Mouse (Mus musculus) CH12.LX (cell line): ENCODE results near the gene Slc12a6. TPM values are rescaled to one million over a fixed set of nuclear protein-coding genes. Genes with fewer than 3 reads are reported as not detected.

ENCODE experiments used
- DNase-seq: peaks from one replicate; pipeline ENCODE4 v3.0.0-alpha.2; 2013; ENCODE audit errors: extremely low read depth
- H3K27ac ChIP-seq: 2 replicates; pipeline ENCODE4 v1.5.1; 2012; ENCODE audit warnings: low read depth, mild to moderate bottlenecking, control low read depth, moderate library complexity; ENCODE audit not compliant: insufficient read depth
- H3K27me3 ChIP-seq: replicated peaks from 2 replicates; pipeline ENCODE3; 2012; ENCODE audit warnings: inconsistent platforms
- H3K36me3 ChIP-seq, 2 experiments: replicated peaks in 1 of 2; 2 replicates each; pipeline versions ENCODE3 to v1.6.1; 2012; ENCODE audit warnings: inconsistent platforms in 1 of 2, low read length in 1 of 2, mild to moderate bottlenecking in 1 of 2, mixed read lengths in 1 of 2, moderate library complexity in 1 of 2; ENCODE audit not compliant: control insufficient read depth in 1 of 2, insufficient read depth in 1 of 2
- H3K4me1 ChIP-seq, 2 experiments: 2 replicates each; pipeline ENCODE4 v1.6.1; 2012; ENCODE audit warnings: inconsistent platforms in 1 of 2, moderate library complexity in 1 of 2; ENCODE audit not compliant: insufficient read depth in 2 of 2, control insufficient read depth in 1 of 2
- H3K4me2 ChIP-seq: 2 replicates; pipeline ENCODE4 v1.6.1; 2012; ENCODE audit warnings: low read depth, mild to moderate bottlenecking, control low read depth; ENCODE audit not compliant: poor library complexity, insufficient read depth, severe bottlenecking
- H3K4me3 ChIP-seq, 3 experiments: fragments of 150-350 bp in 1 of 3; sonication (generic) in 1 of 3; replicated peaks in 1 of 3; 2 replicates each; pipeline versions ENCODE3 to v1.5.1; 2011 to 2012; ENCODE audit warnings: low read depth in 2 of 3, low read length in 2 of 3, mild to moderate bottlenecking in 2 of 3, moderate library complexity in 2 of 3, control low read depth in 1 of 3, improper control_type of control experiment in 1 of 3, inconsistent platforms in 1 of 3, mixed read lengths in 1 of 3; ENCODE audit not compliant: poor library complexity in 1 of 3
- H3K79me2 ChIP-seq: replicated peaks from 2 replicates; pipeline ENCODE4 v1.6.1; 2012; ENCODE audit warnings: mild to moderate bottlenecking, moderate library complexity; ENCODE audit not compliant: control insufficient read depth, poor library complexity, insufficient read depth, severe bottlenecking; ENCODE audit errors: extremely low read depth
- H3K9ac ChIP-seq: 2 replicates; pipeline ENCODE4 v1.6.1; 2012; ENCODE audit warnings: low read depth, mild to moderate bottlenecking, control low read depth, moderate library complexity; ENCODE audit not compliant: insufficient read depth
- H3K9me3 ChIP-seq: replicated peaks from 2 replicates; pipeline ENCODE3; 2012; ENCODE audit warnings: low read length, inconsistent platforms, mixed read lengths
- BHLHE40 ChIP-seq: IDR thresholded peaks from 2 replicates; pipeline ENCODE4 v1.6.1; 2011; ENCODE audit warnings: mild to moderate bottlenecking, low read depth, low read length, improper control_type of control experiment
- CTCF ChIP-seq, 2 experiments: IDR thresholded peaks in 1 of 2; conservative IDR thresholded peaks in 1 of 2; 2 replicates each; pipeline ENCODE4 v1.5.1; 2011 to 2012; ENCODE audit warnings: low read depth in 2 of 2, low read length in 2 of 2, improper control_type of control experiment in 1 of 2, inconsistent platforms in 1 of 2, mild to moderate bottlenecking in 1 of 2, moderate library complexity in 1 of 2
- E2F4 ChIP-seq: IDR thresholded peaks from 2 replicates; pipeline ENCODE4 v1.6.1; 2011; ENCODE audit warnings: low read depth, low read length, improper control_type of control experiment; ENCODE audit not compliant: insufficient replicate concordance
- GABPA ChIP-seq: IDR thresholded peaks from 2 replicates; pipeline ENCODE4 v1.6.1; 2012; ENCODE audit warnings: low read depth, low read length, improper control_type of control experiment, inconsistent platforms; ENCODE audit not compliant: insufficient replicate concordance
- HCFC1 ChIP-seq: IDR thresholded peaks from 2 replicates; pipeline ENCODE4 v1.6.1; 2012; ENCODE audit warnings: low read depth, mild to moderate bottlenecking, inconsistent platforms, low read length, improper control_type of control experiment
- JUN ChIP-seq: IDR thresholded peaks from 2 replicates; pipeline ENCODE4 v1.6.1; 2011; ENCODE audit warnings: low read depth, mild to moderate bottlenecking, low read length, improper control_type of control experiment, moderate library complexity; ENCODE audit not compliant: insufficient read depth
- JUND ChIP-seq: conservative IDR thresholded peaks from 2 replicates; pipeline ENCODE4 v1.6.1; 2011; ENCODE audit warnings: low read depth, low read length, improper control_type of control experiment
- KAT2A ChIP-seq: IDR thresholded peaks from 2 replicates; pipeline ENCODE4 v1.6.1; 2012; ENCODE audit warnings: low read length, improper control_type of control experiment, inconsistent platforms; ENCODE audit not compliant: insufficient replicate concordance
- MAZ ChIP-seq: IDR thresholded peaks from 2 replicates; pipeline ENCODE4 v1.6.1; 2012; ENCODE audit warnings: low read depth, mild to moderate bottlenecking, inconsistent platforms, low read length, improper control_type of control experiment, moderate library complexity
- MXI1 ChIP-seq: IDR thresholded peaks from 2 replicates; pipeline ENCODE4 v1.6.1; 2011; ENCODE audit warnings: mild to moderate bottlenecking, low read depth, low read length, improper control_type of control experiment
- POLR2A ChIP-seq: IDR thresholded peaks from 2 replicates; pipeline ENCODE4 v1.6.1; 2011; ENCODE audit warnings: low read depth, mild to moderate bottlenecking, improper control_type of control experiment, low read length
- POLR2AphosphoS2 ChIP-seq: IDR thresholded peaks from 2 replicates; pipeline ENCODE4 v1.6.1; 2011; ENCODE audit warnings: low read depth, low read length, improper control_type of control experiment
- RAD21 ChIP-seq: IDR thresholded peaks from 2 replicates; pipeline ENCODE4 v1.6.1; 2011; ENCODE audit warnings: low read depth, mild to moderate bottlenecking, low read length, improper control_type of control experiment, moderate library complexity
- SMC3 ChIP-seq: IDR thresholded peaks from 2 replicates; pipeline ENCODE4 v1.6.1; 2011; ENCODE audit warnings: low read depth, low read length, improper control_type of control experiment
- TBP ChIP-seq: conservative IDR thresholded peaks from 2 replicates; pipeline ENCODE4 v1.6.1; 2011; ENCODE audit warnings: low read depth, low read length, improper control_type of control experiment
- TCF12 ChIP-seq: IDR thresholded peaks from 2 replicates; pipeline ENCODE4 v1.6.1; 2014; ENCODE audit warnings: low read depth, mild to moderate bottlenecking, inconsistent platforms, low read length, improper control_type of control experiment
- UBTF ChIP-seq: IDR thresholded peaks from 2 replicates; pipeline ENCODE4 v1.6.1; 2012; ENCODE audit warnings: low read depth, mild to moderate bottlenecking, inconsistent platforms, low read length, improper control_type of control experiment, moderate library complexity
- ZC3H11A ChIP-seq: IDR thresholded peaks from 2 replicates; pipeline ENCODE4 v1.6.1; 2012; ENCODE audit warnings: low read depth, mild to moderate bottlenecking, inconsistent platforms, low read length, improper control_type of control experiment
- ZKSCAN1 ChIP-seq: IDR thresholded peaks from 2 replicates; pipeline ENCODE4 v1.6.1; 2012; ENCODE audit warnings: low read depth, inconsistent platforms, low read length, improper control_type of control experiment, borderline replicate concordance
- ZNF384 ChIP-seq: IDR thresholded peaks from 2 replicates; pipeline ENCODE4 v1.6.1; 2012; ENCODE audit warnings: low read depth, low read length, improper control_type of control experiment, inconsistent platforms
- dilution Hi-C: fragments of 300-500 bp; cut with MboI; formaldehyde crosslinking; loops from 2 replicates; pipeline ENCODE4 v1.14.3; 2020; ENCODE audit warnings: low sequenced_read_pairs; ENCODE audit not compliant: extremely low pct_unique_long_range_greater_than_20kb, extremely low pct_ligation_motif_present
- in situ Hi-C: fragments of 300-500 bp; cut with MboI; formaldehyde crosslinking; loops from 3 replicates; pipeline ENCODE4 v1.14.3; 2019; ENCODE audit warnings: low sequenced_read_pairs, low pct_ligation_motif_present, low pct_unique_long_range_greater_than_20kb, mixed read lengths
- polyA plus RNA-seq: library from polyadenylated mRNA; unstranded; fragments of >175 nt; gene quantifications from 2 replicates; pipeline ENCODE4 v1.2.1, GENCODE M21; 2012; ENCODE audit warnings: low read depth; ENCODE audit not compliant: insufficient read length
- total RNA-seq, 2 experiments: library from RNA; depleted of rRNA; stranded (reverse); fragments of 300-350 nt in 1 of 2; fragments of >200 nt in 1 of 2; gene quantifications; 2 replicates each; pipeline ENCODE4 v1.2.3; 2012 to 2014

Gene Slc12a6
- total and polyA plus RNA-seq, 3 experiments: 7.8 to 14.8 (median 10.5) TPM

DNA sequence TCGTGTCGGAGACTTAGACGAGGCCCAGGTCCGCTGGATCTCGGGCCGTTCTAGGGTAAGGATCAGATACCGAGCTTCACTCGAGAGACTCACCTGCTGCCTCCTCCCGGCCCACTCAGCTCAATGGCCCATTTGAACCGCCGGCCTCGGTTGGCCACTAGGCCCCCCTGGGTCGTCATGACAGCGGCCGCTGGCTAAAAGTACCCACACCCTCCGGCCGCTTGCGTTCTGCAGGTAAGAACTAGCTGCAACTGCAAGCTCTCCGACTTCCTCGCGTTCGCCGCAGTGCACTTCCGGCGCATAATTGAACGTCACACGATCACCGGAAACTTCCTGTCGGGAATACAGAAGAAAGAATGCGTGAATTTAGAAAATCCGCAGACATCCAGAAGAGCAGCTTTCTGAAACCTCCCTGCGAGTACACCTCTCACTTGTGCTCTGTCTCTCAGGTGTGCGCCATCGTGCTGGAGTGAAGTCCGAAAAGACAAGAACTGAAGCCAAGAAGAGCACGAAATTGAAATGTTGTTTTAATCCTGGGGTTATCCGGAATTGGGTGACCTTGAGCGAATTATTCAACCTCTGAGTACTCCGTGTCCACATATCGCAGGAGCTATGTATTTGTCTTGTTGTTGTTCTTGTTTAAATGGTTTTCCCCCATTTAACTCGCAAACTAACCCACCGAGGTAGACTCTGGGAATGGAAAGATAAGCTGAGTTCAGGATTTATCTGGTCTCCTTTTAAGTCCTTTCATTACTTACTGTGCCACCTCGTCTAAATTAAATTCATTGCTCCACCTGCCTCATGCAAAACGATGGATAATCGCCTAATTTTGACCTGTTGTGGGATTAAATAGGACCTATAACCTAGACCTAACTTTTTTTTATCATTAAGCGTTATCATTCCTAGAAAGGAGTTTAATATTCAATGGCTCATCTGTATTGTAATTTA is 102.4 kb downstream of the Slc12a6 start, which contains the start of gene Emc4 (continued):
- TF ChIP-seq POLR2A: peak; percentile 93

DNA sequence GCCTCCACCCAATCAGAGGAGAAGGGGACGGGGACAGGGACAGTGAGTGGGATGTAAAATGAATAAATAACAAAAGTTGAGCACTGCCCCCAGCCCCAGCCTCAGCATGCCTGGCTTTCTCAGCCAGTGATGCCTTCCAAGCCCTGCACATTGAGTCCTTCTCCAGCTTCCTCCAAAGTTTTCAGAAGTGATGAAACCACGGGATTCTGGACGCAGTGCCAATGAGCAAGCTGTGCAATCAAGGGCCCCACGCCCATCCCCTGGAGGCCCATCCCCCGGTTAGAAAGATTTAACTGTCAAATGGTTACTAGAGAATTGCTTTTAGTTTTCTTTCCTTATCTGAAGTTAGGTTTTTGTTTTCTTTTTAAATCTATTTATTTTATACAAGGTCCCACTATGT is 104.3 kb downstream of the Slc12a6 start:
- H3K9ac ChIP-seq: no peak overlapping the region
- H3K36me3 ChIP-seq: peaks cover 0 to 15% of the 10 kb centered on the region in 2 experiments
- in situ Hi-C loops (loop anchor here (10.0 kb wide), 2 partner anchors 85 to 105 kb away; partner anchors contain the start of genes Emc7, Gm21985, Nop10 and Slc12a6), dilution Hi-C loops (no loop called here)
- H3K79me2 ChIP-seq: peaks cover 17% of the 10 kb centered on the region
- no peak for DNase-seq
- no peak for TF ChIP-seq SMC3
- no peak for TF ChIP-seq ZNF384
- no peak for TF ChIP-seq ZKSCAN1
- no peak for TF ChIP-seq BHLHE40
- no peak for TF ChIP-seq HCFC1
- no peak for TF ChIP-seq JUN
- no peak for TF ChIP-seq POLR2A
- no peak for TF ChIP-seq E2F4
- TF ChIP-seq UBTF: no peak
- TF ChIP-seq MXI1: no peak
- no peak for TF ChIP-seq CTCF (conservative IDR thresholded peaks at IDR 0.05 in 1 of 2, IDR thresholded peaks at IDR 0.05 in 1 of 2; ENCODE audit: low read depth in 2 of 2, low read length in 2 of 2)
- no peak for TF ChIP-seq POLR2AphosphoS2
- TF ChIP-seq TCF12: no peak
- H3K9me3 ChIP-seq: no peaks in the 10 kb centered on the region
- peaks cover 2% of the 10 kb centered on the region for H3K27me3 ChIP-seq
- no peak overlapping the region for H3K4me2 ChIP-seq
- no peak overlapping the region for H3K4me3 ChIP-seq
- peaks cover 0 to 20% of the 10 kb centered on the region in 2 experiments; a peak in 2 of 4 replicates for H3K4me1 ChIP-seq
- H3K27ac ChIP-seq: no peak overlapping the region

DNA sequence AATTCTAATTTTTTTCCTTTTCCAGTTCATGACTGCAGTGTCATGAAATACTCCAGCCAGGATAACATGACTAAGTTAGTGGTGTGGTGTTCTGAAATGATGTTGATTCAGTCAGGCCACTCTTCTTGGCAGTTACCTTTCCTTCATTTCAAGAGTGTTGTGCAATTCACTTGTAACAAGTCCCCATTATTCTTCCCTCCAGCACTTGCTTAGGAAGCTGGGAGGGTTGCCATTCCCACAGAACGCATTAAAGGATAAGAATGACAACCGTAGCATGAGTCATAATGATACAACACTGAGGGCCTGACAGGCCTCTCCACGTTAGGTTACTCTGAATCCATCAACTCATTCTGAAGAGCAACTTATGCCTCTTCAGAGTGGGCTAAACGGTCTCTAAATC is 107.5 kb downstream of the Slc12a6 start:
- dilution Hi-C loops (no loop called here), in situ Hi-C loops (loop anchor here (10.0 kb wide), 1 partner anchor 82 kb away; the partner anchor contains the start of gene Emc7)
- no peak for DNase-seq
- Histone ChIP-seq H3K4me1 (peaks cover 0 to 15% of the 10 kb centered on the region in 2 experiments; a peak in 2 of 4 replicates), H3K27ac (no peak overlapping the region), H3K4me3 (no peak overlapping the region), H3K9me3 (no peaks in the 10 kb centered on the region), H3K9ac (no peak overlapping the region), H3K79me2 (no peaks in the 10 kb centered on the region), H3K36me3 (peaks cover 0 to 6% of the 10 kb centered on the region in 2 experiments), H3K27me3 (peaks cover 4% of the 10 kb centered on the region), H3K4me2 (no peak overlapping the region)
- TF ChIP-seq JUN (no peak), MAZ (no peak), ZC3H11A (no peak), KAT2A (no peak), POLR2A (no peak), GABPA (no peak), RAD21 (no peak), TBP (no peak), BHLHE40 (no peak), JUND (no peak), SMC3 (no peak), CTCF (conservative IDR thresholded peaks at IDR 0.05 in 1 of 2, IDR thresholded peaks at IDR 0.05 in 1 of 2; ENCODE audit: low read depth in 2 of 2, low read length in 2 of 2) (no peak)
